Mouse (Mus musculus): ENCODE measurements around the gene Copz1. TPM values are rescaled to one million over a fixed set of nuclear protein-coding genes. Genes with fewer than 3 reads are reported as not detected.

The Copz1 gene
- 55.1 and 86.2 TPM in 2 replicates for polyA plus RNA-seq (2012; rRNA removed)

- Histone ChIP-seq H3K4me1 (ENCODE audit: control insufficient read depth, insufficient read depth, low read length) (peaks cover 10% of the 10 kb centered on the region), H3K4me3 (replicated peaks; ENCODE audit: extremely low read depth, low read depth, low read length) (peak within 1 kb of the TSS; percentile 82)
- TF ChIP-seq POLR2A (IDR thresholded peaks at IDR 0.05; ENCODE audit: borderline replicate concordance, extremely low read depth, low read depth, low read length) (peak; percentile 96), CTCF (IDR thresholded peaks at IDR 0.05; ENCODE audit: insufficient read depth, low read length) (no peak)
- WGBS: under 1% methylated on average over 38 of the region's 38 CpGs
- peak; percentile 91 for DNase-seq
Observed at GRCm38 (mm10) chr15:103272419-103273279, at the start of gene Copz1. TSS of gene Copz1 (plus strand) at chr15:103272714.

DNA sequence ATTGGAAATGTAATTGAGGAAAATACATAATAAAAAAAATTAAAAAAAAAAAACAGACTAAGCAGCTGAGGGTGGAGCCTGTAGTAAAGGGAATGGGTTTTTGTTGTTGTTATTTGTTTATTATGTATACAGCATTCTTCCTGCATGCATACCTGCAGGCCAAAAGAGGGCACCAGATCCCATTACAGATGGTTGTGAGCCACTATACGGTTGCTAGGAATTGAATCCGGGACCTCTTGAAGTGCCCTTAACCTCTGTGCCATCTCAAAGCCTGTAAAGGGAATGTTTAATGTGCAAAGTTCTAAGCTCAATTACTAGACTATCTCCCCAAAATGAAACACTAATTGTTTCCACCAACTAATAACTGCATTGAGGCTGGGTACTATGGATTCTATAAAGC lies 48.4 kb upstream of the Copz1 start:
- WGBS: 89% methylated on average over 2 of the region's 2 CpGs
- DNase-seq: no peak
- Histone ChIP-seq H3K4me3 (replicated peaks; ENCODE audit: extremely low read depth, low read depth, low read length) (no peak overlapping the region), H3K4me1 (ENCODE audit: control insufficient read depth, insufficient read depth, low read length) (peaks cover 11% of the 10 kb centered on the region)
- TF ChIP-seq CTCF (IDR thresholded peaks at IDR 0.05; ENCODE audit: insufficient read depth, low read length): no peak
- no peak for TF ChIP-seq POLR2A (IDR thresholded peaks at IDR 0.05; ENCODE audit: borderline replicate concordance, extremely low read depth, low read depth, low read length)

GRCm38 (mm10) chr15:103227022-103227421 lies 45.5 kb upstream of the Copz1 start:
- Histone ChIP-seq H3K4me3 (replicated peaks; ENCODE audit: extremely low read depth, low read depth, low read length) (no peak overlapping the region), H3K4me1 (ENCODE audit: control insufficient read depth, insufficient read depth, low read length) (peaks cover 4% of the 10 kb centered on the region)
- TF ChIP-seq POLR2A (IDR thresholded peaks at IDR 0.05; ENCODE audit: borderline replicate concordance, extremely low read depth, low read depth, low read length) (no peak), CTCF (IDR thresholded peaks at IDR 0.05; ENCODE audit: insufficient read depth, low read length) (no peak)
- WGBS: 80% methylated on average over 3 of the region's 3 CpGs
- no peak for DNase-seq

- TF ChIP-seq POLR2A (IDR thresholded peaks at IDR 0.05; ENCODE audit: borderline replicate concordance, extremely low read depth, low read depth, low read length) (no peak), CTCF (IDR thresholded peaks at IDR 0.05; ENCODE audit: insufficient read depth, low read length) (no peak)
- H3K4me1 ChIP-seq (ENCODE audit: control insufficient read depth, insufficient read depth, low read length): peaks cover 4% of the 10 kb centered on the region
- no peak for DNase-seq
- no peak overlapping the region for H3K4me3 ChIP-seq (replicated peaks; ENCODE audit: extremely low read depth, low read depth, low read length)
- 71% methylated on average over 2 of the region's 2 CpGs for WGBS
Observed at GRCm38 (mm10) chr15:103227572-103227971, 44.9 kb upstream of the Copz1 start.

GRCm38 (mm10) chr15:103228904-103229303 lies 43.6 kb upstream of the Copz1 start:
- WGBS: 49% methylated on average over 2 of the region's 2 CpGs
- H3K4me1 ChIP-seq (ENCODE audit: control insufficient read depth, insufficient read depth, low read length): peaks cover 4% of the 10 kb centered on the region
- no peak for TF ChIP-seq POLR2A (IDR thresholded peaks at IDR 0.05; ENCODE audit: borderline replicate concordance, extremely low read depth, low read depth, low read length)
- no peak overlapping the region for H3K4me3 ChIP-seq (replicated peaks; ENCODE audit: extremely low read depth, low read depth, low read length)
- DNase-seq: no peak

- 54% methylated on average over 2 of the region's 2 CpGs for WGBS
- TF ChIP-seq POLR2A (IDR thresholded peaks at IDR 0.05; ENCODE audit: borderline replicate concordance, extremely low read depth, low read depth, low read length): no peak
- no peak for TF ChIP-seq CTCF (IDR thresholded peaks at IDR 0.05; ENCODE audit: insufficient read depth, low read length)
- DNase-seq: no peak
Observed at GRCm38 (mm10) chr15:103233119-103233518, 39.4 kb upstream of the Copz1 start.

GRCm38 (mm10) chr15:103237295-103237694 lies 35.2 kb upstream of the Copz1 start:
- DNase-seq: no peak
- no peaks in the 10 kb centered on the region for H3K4me1 ChIP-seq (ENCODE audit: control insufficient read depth, insufficient read depth, low read length)
- TF ChIP-seq POLR2A (IDR thresholded peaks at IDR 0.05; ENCODE audit: borderline replicate concordance, extremely low read depth, low read depth, low read length) (no peak), CTCF (IDR thresholded peaks at IDR 0.05; ENCODE audit: insufficient read depth, low read length) (no peak)
- 85% methylated on average over 7 of the region's 7 CpGs for WGBS
- H3K4me3 ChIP-seq (replicated peaks; ENCODE audit: extremely low read depth, low read depth, low read length): no peak overlapping the region

More at GRCm38 (mm10) chr15:103233119-103233518, 39.4 kb upstream of the Copz1 start:
- peaks cover 2% of the 10 kb centered on the region for H3K4me1 ChIP-seq (ENCODE audit: control insufficient read depth, insufficient read depth, low read length)
- no peak overlapping the region for H3K4me3 ChIP-seq (replicated peaks; ENCODE audit: extremely low read depth, low read depth, low read length)

GRCm38 (mm10) chr15:103239130-103239684 lies 33.3 kb upstream of the Copz1 start:
- DNase-seq: peak; percentile 83
- H3K4me1 ChIP-seq (ENCODE audit: control insufficient read depth, insufficient read depth, low read length): no peaks in the 10 kb centered on the region
- WGBS: under 1% methylated on average over 26 of the region's 26 CpGs
- no peak for TF ChIP-seq POLR2A (IDR thresholded peaks at IDR 0.05; ENCODE audit: borderline replicate concordance, extremely low read depth, low read depth, low read length)
- TF ChIP-seq CTCF (IDR thresholded peaks at IDR 0.05; ENCODE audit: insufficient read depth, low read length): no peak
- peak overlapping the region; percentile 77 for H3K4me3 ChIP-seq (replicated peaks; ENCODE audit: extremely low read depth, low read depth, low read length)

GRCm38 (mm10) chr15:103239685-103240159 lies 32.8 kb upstream of the Copz1 start, which contains the start of gene Cbx5:
TSS of gene Cbx5 (minus strand) at chr15:103239816.
- WGBS: under 1% methylated on average over 39 of the region's 39 CpGs
- TF ChIP-seq CTCF (IDR thresholded peaks at IDR 0.05; ENCODE audit: insufficient read depth, low read length) (no peak), POLR2A (IDR thresholded peaks at IDR 0.05; ENCODE audit: borderline replicate concordance, extremely low read depth, low read depth, low read length) (peak; percentile 90; the same call in 1 of the 2 replicates)
- Histone ChIP-seq H3K4me1 (ENCODE audit: control insufficient read depth, insufficient read depth, low read length) (no peaks in the 10 kb centered on the region), H3K4me3 (replicated peaks; ENCODE audit: extremely low read depth, low read depth, low read length) (peak within 1 kb of the TSS; percentile 78)
- peak; percentile 95 for DNase-seq
